In genomic region chr4:98224366-98224765, GRCm38 (mm10) we compare ENCODE assay signal across 16 mouse cellular contexts.
"Had no signal": no experiment of that assay in that cellular context is flagged by ENCODE, and none has a peak within 500 bp of the region (broad histone marks: within the 10 kb centered on the region; RNA-seq: fewer than 3 reads in every experiment).

No protein-coding gene starts in this region.

- H3K4me1 ChIP-seq: liver, embryonic 13.5 days; megakaryocyte, embryonic 14.5 days; midbrain, embryonic 15.5 days; neural tube, embryonic 12.5 days had no signal

- DNase-seq: kidney, adult 11 months; kidney, adult 9 months; kidney, postnatal 36 days; layer of hippocampus, adult 9-11 months; left cerebral cortex, postnatal 4 days; liver, embryonic 13.5 days; liver, postnatal 0 days; right cerebral cortex, postnatal 4 days; thymus, postnatal 36 days had no signal

- H3K4me3 ChIP-seq: liver, embryonic 13.5 days; lung, embryonic 15.5 days; megakaryocyte, embryonic 14.5 days; midbrain, embryonic 15.5 days; neural tube, embryonic 12.5 days had no signal

- ATAC-seq: liver, postnatal 0 days; midbrain, embryonic 15.5 days had no signal

- H3K4me2 ChIP-seq: liver, embryonic 13.5 days; lung, embryonic 15.5 days; midbrain, embryonic 11.5 days; midbrain, embryonic 15.5 days; neural tube, embryonic 12.5 days had no signal

- H3K27me3 ChIP-seq: liver, embryonic 13.5 days; lung, embryonic 15.5 days; megakaryocyte, embryonic 14.5 days; midbrain, embryonic 15.5 days; neural tube, embryonic 12.5 days had no signal

- H3K9ac ChIP-seq: liver, embryonic 13.5 days; liver, postnatal 0 days; lung, embryonic 15.5 days; midbrain, embryonic 15.5 days; neural tube, embryonic 12.5 days had no signal

- H3K36me3 ChIP-seq: liver, embryonic 13.5 days; lung, embryonic 15.5 days; midbrain, embryonic 15.5 days; neural tube, embryonic 12.5 days had no signal

- H3K9me3 ChIP-seq: liver, embryonic 13.5 days; lung, embryonic 15.5 days; midbrain, embryonic 15.5 days; neural tube, embryonic 12.5 days had no signal

- H3K27ac ChIP-seq: kidney, postnatal 0 days; liver, embryonic 13.5 days; lung, embryonic 15.5 days; macrophage; midbrain, embryonic 15.5 days; neural tube, embryonic 12.5 days had no signal
